Mouse (Mus musculus): Measurements from ENCODE around the gene Zbtb20.

Gene Zbtb20

DNA sequence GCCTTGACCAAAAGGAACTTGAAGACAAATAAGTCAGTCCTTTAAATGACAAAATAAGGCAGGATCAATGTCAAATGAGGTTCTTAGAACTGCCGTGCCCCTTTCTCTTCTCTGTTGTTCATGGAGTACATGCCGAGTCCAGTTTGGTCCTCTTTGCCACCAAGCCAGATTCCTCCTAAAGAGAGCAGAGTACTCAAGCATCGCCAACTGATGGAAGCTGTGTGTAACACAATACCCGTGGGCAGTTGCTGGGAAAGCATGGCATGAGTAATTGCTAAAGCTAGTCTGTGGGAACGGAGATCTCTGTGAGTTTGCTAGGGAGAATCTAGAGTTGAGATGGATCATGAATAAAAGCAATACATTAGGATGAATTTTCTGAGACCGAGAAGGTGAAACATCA, 206.3 kb downstream of the Zbtb20 start:
- DNase-seq: no peak

DNA sequence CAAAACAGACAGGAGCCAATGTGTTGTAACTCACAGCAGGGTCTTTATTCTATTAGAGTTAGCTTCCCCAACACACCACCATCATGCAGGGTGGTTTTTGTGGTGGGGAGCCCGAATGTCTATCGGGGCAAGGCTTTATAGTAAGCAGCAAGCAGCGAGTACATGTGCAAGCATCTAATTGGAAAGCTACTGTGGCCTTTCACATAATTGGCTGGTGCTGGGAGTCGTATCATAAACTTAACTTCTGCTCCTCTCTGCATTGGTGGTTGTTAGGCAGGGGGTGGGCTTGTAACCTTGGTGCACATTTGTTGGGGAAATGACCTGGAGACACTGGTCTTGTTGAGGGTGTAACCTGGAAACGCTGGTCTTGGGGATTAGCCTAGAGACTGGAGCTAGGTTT, 207.1 kb downstream of the Zbtb20 start:
- no peak for DNase-seq

DNA sequence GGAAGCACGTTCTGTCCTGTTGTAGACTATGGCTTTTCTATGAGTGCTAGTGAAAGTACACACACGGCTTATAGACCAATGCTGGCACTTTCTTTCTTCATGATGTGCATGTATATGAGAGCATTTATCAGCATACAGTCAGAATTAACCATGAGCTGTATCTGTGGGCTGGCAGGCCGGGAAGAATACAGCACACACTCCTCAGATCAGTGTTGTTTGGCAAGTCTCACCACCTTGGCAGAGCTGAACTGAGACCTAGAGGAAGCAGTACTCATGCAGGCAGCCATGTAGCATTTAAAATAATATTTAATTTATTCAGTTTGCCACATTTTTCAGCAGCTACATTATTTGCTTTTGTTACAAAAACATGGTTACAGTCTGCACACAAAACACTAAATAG, 214.5 kb downstream of the Zbtb20 start:
- no peak for DNase-seq

DNA sequence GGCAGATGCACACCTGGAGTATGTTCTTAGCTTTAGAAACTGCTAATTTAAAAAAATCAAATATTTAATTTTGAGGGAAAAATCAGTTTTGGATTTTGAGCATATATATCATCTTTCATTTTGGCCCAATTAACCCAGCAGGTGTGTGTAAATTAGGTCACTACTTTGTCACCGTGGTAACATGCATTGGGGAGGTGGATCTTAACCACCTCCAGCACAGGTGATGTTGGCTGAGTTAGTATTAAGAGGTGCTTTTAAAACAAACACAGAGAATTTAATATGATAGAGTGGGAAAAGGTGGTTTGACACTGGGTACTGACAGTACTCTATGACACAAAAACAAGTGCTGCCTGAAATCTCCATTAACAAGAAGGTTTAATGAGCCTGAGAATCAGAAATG, 218.5 kb downstream of the Zbtb20 start:
- DNase-seq: no peak

DNA sequence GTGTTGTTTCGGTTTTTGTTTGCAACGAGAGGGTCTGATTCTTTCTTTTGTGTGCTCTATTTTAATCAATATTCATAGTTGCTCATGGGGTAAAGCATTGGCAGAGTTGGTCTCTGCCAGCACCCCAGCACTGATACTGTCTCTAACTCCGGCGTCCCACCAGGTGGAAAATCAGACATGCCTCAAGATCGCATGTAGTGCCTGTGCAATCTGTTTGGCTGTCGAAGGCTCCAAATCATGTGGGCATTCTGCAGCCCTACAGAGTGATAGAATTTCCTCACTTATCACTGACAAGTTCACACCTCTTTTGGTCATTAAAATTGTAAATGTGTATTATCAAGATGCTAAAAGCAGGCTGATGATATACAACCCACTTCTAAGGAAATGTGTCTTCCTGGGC, 219.1 kb downstream of the Zbtb20 start:
- DNase-seq: no peak

DNA sequence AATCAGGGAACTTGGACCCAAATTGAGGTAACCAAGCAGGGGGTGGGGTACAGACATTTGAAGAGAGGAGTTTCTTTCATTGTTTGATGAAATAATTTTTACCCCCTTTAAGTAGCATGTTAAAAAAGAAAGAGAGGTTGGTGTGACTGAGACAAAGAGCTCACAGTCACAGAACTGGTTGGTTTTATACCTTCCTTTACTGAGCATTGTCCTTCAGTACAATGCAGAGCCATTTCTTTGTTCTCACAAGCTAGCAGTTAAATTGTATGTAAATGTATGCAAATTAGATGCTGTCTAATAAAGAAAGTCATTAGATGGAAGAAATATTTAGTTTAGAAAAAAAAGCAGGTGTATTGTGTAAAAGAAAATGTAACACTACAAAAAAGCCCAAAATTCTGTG, 220.4 kb downstream of the Zbtb20 start:
- no peak for DNase-seq

DNA sequence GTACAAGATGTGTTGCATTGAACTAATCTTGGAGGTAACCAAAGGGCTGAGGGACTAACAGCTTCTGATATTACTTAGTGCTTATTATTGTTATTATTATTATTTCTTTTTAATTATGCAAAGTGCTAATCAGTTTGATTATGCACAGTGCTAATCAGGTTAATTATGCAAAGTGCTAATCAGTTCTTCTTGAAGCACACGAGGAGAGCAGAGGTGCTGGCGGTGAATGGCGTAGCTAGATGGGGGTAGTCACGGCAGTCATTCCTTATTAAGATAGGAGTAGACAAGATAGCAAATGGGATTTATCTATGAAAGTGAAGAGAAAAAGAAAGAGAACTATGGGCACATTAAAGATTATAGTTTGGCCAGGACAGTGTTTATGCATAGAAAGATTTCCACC, 222.5 kb downstream of the Zbtb20 start:
- DNase-seq: no peak

DNA sequence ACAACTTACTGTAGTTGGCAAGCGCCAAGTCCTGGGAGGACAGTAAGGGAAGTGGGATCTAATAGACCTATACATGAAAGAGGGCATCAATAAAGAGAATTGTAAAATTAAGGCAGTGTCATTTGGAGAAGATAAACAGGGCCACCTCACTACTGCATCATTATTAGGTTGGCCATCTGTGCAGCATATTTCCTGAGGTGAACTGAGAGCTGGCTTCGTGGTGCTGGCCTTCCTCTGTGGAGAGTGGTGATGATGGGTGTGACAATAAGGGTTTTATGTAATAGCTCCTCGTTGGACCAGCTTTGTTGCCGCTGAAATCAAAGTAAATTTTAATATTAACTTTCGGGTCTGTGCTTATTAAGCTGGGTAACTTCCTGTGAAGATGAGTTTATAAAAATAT, 223.0 kb downstream of the Zbtb20 start:
- no peak for DNase-seq

DNA sequence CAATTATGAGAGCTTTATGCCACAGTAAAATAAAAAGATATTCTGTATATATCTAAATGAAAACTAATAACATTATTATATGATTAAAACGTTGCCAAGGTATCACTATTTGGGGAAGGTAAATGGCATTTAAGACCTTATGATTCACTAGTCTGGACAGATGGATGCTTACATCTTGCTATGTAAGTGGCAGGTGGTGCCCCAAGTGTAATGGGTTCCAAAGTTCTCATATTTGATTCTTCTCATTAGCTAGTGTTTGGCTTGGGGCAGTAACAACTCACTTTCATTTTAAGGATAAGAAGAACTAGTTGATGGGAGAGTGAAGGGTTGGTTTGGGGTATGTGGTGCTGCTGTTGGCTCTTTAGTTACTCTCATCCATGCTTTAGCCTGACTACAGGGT, 235.6 kb downstream of the Zbtb20 start:
- no peak for DNase-seq

DNA sequence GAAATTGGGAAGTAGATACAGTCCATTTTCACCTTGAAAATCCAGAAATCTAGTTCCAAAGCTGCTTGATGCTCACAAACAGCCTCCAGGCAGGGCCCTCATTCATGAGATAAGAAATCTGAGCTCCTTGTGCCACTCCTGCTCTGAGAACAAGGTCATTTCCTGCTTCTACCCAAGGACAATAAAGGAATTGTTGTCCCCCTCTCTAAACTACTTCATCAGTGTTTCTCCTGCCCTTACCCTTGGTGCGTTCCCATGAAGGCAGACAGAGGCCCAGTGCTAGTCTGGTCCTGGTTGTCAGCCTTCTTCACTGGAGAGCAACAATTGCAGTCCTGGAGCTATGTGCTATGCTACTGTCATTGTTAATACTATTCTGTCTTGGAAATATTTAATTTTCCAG, 238.3 kb downstream of the Zbtb20 start:
- no peak for DNase-seq

DNA sequence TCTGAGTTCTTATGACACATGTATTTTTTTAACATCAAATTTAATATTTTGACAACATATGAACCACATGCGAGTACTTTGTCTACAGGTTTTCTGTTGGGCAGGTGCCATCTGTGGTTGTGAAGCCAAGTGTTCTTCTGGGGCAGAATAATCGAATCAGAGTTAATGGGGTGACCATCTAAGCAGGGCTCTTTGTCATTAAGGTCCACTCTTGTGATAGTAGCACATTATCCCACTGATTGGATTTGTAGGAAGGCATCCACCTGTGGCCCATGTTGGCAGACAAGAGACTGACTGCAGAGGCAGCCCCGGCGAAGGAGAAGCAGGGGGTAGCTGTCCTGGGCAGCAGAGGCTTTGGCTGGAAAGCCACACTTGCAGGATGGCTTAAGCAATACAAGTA, 254.3 kb downstream of the Zbtb20 start:
- no peak for DNase-seq

DNA sequence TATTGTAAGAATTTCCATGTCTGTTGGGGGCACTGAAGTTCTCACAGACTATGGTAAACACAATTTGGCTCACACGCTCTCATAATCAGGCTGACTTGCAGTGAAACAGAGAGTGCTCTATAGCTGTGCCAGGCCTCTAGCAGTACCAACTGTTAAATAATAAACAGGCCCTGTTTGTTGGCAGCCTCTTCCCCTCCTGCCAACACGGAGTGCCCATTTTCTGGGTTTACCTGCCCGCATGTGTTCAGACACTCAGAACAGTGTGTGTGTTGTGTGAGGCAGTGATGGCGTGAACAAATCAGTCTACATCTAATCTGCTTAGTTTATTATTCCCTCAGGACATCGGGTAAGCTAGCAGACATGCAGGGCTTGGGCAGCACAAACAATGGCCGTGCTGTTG, 254.9 kb downstream of the Zbtb20 start:
- peak; percentile 20 for DNase-seq

DNA sequence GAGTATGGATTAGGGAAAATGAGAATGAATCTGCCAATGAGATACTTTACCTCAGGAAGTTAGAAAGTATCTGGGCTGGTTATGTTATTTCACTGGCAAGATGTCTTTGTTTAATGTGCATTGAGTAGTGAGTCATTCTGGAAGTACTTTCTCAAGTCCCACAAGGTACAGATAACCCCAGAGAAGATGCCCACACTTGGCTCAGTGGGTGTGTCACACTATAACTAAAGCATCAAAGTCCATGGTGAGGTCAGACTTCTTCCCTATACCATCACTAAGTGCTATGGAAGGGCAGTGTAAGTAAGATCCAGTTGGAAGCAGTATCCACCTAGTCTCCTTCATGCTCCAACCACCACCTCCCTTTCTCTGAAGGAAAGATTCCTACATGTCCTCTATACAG, 255.4 kb downstream of the Zbtb20 start:
- DNase-seq: no peak

DNA sequence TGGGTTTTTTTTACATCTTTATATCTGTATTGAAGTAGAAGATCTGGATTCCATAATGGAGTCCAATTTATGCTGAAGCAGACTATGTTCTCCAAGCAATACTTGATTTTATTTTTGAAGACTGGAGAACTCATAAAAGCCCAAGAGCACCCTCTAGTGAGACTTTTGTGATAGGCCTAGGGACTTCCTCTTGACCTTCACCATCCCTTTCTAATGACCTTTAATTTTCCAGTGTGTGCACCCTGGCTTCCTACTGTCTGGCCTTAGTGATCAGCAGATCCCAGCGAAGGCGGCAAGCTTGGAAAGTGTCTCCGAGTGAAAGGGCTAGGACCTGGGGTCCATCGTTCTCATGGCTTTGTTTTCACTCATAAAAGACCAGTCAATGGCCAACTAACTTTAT, 292.8 kb downstream of the Zbtb20 start:
- peak; percentile 6 for DNase-seq

DNA sequence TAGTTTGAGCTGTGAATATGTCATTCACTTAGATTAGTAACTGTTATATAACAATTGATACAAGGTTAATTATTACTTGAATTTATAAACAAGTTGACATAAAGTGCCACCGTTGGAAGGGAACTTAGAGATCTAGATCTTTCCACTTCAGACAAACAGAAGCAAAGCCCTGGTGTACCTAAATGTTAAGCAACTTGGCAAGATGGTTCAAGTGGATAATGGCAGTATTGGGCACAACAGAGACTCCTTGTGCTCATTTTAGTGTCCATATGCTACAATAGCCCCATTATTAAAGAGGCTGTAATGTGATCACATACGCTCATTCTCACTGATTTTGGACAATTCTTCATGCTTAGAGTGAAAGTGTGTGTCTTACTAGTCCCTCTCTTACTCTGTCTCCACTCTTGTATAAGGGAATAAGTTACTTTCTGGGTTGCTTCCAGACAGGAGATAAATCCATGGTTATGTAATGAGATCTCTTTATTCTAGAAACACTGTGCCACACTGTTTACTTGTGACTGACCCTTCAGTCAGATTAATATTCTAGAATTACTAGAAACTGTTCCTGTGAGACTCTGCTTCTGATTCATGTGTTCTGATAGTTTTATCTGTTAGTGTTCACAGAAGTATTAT, 293.7 kb downstream of the Zbtb20 start:
- no peak for DNase-seq

DNA sequence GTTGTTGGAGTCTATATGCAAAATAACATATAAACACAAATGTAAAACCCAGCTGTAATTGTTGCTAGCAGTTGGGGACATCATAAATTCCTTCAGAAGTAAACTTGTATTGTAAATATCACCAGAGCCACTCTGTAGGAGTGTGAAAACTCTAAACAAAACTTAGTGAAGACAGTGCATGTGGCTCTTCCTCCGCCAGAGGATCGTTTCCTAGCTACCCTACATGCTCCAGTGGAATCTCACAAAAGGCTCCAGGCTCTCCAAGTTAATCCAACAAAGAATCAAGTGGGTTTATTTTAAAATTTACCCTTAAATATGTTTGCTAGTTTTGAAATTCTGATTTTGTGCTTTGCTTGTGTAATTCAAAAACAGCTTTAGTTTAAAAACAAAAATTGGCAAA, 296.5 kb downstream of the Zbtb20 start:
- no peak for DNase-seq

DNA sequence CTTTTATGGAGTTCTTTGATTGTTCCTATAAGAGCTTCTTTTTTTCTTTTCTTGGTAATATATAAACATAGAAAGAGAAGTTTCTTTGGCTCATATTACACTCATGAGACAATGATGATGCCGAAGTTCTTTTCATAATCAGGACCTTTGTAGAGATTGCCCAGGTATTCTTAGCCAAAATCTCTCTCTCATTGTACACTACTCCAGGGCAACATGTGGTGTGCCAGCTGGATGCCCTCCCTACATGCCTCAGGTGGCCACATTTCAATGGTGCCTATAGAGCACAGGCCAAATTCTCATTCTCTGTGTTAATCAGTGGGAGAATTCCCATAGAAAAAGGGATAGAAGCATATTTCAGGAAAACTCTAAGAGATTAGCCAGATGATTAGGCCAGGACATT, 297.2 kb downstream of the Zbtb20 start:
- DNase-seq: no peak

DNA sequence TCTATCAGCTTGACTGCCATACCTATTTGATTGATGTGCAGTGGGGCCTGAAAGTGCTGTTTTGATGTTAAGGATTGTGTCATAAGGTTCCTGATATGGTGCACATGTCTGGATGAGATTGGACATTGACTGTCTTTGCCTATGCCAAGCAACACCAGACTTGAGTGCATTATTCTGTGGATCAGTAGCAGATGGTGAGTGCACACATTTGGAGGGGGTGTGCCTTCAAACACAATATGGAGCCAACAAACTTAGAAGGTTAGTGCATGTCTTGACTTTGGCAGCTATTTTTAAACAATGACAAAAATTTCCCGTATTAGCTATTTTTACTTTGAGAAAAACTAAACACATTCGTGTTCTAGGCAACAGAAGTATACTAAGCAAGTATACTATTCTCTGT, 299.1 kb downstream of the Zbtb20 start:
- no peak for DNase-seq

DNA sequence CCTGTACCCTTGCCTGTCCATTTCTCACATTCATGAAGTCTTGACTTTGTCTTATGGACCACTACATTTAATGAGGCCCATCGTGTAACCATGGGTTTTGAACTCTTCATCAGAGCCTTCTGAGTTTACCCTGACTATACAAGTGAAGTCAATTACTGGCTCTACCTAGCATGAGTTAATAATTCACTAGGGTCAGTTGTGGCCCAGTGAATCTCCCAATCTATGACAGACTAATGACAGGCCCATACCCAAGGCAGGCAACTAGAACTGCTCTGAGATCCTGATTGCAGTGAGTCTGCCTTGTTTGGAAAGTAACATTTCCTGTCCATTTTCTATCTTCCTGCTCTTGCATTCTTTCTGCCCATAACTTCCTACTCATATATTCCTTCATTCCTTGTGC, 305.4 kb downstream of the Zbtb20 start:
- no peak for DNase-seq

DNA sequence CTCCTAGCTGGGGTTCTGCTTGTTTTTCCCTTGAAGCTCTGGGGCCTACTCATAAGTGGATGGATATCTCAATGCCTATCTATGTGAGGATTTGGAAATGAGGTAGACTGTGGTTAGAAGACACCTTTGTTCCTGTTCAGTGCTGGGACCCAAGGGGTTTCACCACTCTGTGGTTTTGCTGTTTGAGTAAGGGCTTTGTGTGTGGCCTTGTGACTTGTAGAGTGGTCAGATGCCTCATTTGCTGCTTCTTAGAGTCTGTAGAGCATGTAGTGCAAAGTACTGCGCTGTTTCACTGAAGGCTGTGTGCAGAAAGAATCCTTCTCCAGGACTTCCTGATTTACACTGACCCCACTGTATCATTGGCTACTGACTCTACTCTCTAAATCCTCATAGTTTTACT, 314.7 kb downstream of the Zbtb20 start:
- no peak for DNase-seq

DNA sequence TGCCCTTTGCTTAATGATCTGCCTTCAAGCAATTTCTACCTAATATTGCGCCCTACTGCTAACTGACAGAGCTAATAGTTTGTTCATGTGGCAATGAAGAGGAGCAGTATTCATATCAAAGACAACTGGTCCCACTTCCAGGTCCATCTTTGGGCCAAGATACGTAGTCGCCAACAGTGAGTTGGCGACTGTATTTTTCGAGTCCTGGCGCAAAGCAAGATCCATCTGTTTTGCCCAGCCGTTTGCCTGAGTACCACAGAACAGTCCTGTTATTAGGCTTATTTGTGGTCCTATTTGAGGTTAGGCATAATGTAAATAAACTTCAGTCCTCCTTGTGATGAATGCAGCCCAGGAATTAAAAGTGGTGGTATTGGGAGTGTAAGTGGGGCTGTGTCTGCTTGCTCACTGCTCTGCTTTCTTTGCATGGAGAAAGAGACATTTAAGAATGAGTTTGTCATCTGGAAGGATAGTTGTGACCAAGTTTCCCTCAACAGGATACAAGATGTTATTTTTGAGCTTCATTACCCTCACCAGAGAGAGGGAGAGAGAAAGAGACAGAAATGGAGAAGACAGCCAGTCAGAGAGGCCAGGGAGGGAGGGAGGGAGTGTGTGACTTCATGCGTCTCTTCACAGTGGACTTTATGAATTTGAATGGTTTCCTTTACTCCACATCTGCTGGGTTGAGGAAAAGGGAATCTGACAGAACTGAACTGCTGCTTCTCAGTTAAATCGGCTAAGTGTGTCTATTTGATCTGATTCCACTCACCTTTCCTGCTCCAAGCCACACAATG, 315.6 kb downstream of the Zbtb20 start:
- DNase-seq: no peak

DNA sequence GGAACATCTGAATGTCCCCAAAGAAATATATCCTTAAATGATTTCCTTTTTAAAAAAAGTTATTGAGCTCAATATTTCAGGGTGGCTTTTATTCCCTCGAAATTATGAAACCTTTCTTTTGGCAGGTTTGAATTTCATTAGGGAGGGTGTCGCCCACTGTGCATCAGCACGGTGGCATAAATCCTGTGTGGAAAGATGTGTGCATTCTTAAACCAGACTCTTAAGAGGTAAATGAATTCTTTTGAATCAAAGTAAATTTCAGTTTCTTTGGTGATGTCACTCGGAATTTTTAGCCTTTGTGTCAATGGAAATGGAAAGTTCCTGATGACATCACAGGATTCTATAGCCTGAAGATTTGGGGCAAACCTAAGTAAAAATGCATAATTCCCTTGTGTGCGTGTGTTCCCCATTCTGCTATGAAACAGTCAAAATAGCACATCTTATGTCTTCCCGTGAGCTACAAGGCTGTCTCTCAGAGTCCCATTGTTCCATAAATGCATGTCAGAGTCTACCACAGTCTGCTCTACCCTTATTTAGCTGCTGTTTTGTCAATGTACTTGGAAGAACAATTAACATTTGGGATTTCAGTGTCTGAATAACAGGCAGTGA, 318.1 kb downstream of the Zbtb20 start:
- no peak for DNase-seq

DNA sequence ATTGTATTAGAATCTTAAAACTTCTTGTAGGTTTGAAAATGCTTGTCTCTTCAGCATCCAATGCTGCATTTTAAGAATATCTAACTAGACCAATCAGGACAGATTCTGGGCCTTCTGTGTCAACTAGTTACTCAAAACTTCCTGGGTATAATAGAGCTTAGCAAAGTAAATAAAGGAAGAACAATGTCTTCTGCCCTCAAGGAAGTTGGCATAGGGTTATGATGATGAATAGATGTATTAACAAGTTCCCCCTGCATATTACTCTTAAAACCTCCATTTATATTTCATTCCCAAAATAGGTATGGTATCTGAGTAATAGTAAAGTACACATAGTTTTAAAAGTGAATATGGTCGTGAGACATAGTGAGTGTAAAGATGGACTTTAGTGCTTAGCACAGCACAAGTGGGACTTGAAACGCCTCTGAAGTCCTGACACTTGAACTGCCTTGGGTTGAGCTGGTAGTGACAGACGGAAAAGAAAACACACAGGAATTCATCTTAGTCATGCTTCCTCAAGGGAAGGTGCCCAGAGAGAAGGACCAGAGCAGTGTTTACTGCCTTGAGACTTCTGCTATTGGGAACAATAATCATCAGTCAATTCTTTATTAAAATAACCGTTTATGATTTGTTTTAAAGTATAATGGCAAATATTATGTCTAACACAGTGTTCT, 341.8 kb downstream of the Zbtb20 start:
- DNase-seq: no peak

DNA sequence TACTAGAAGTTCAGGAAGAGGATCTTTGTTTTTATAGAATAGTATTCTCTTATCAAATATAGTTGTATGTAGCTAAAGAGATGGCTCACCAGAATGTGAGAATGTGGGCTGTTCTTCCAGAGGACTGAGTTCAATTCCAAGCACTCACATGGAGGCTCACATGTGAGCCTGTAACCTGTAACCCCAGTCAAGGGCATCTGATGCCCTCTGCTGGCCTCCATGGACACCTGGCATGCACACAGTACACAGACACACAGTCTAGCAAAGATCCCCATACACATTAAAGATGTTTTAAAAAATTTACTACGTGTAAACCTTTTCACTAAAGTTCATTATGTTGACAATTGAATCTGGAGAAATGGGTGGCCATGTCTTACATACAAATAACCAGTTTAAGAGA, 343.7 kb downstream of the Zbtb20 start:
- no peak for DNase-seq

All from right cerebral cortex, adult 18-20 months (tissue).